In genomic region chrX:101898341-101898740, GRCm38 (mm10) we compare ENCODE assay signal across 13 mouse cellular contexts. TPM values are rescaled to one million over a fixed set of nuclear protein-coding genes. Genes with fewer than 3 reads are reported as not detected.
DNase-seq lines count a peak whose midpoint lies in the region; ATAC-seq and TF ChIP-seq lines count a peak whose summit lies in the region.
"Had no signal": no experiment of that assay in that cellular context is flagged by ENCODE, and none has a peak within 500 bp of the region (broad histone marks: within the 10 kb centered on the region; RNA-seq: fewer than 3 reads in every experiment).

No protein-coding gene starts in this region.

- no peak for TF ChIP-seq CTCF in brain, embryonic 14.5 days (IDR thresholded peaks at IDR 0.05; ENCODE audit: borderline replicate concordance, extremely low read depth, insufficient read depth, insufficient read length)

- no peak for TF ChIP-seq POLR2A in brain, embryonic 14.5 days (IDR thresholded peaks at IDR 0.05; ENCODE audit: borderline replicate concordance, extremely low read depth, insufficient read depth, insufficient read length, poor library complexity, severe bottlenecking)

- no peak overlapping the region for H3K9ac ChIP-seq in forebrain, embryonic 14.5 days (ENCODE audit: low read length)
- no peak overlapping the region for H3K9ac ChIP-seq in forebrain, embryonic 13.5 days
- no peak overlapping the region for H3K9ac ChIP-seq in kidney, embryonic 15.5 days
- H3K9ac ChIP-seq: intestine, embryonic 15.5 days had no signal

- no peak overlapping the region for H3K4me3 ChIP-seq in forebrain, embryonic 14.5 days (ENCODE audit: low read depth, low read length)
- H3K4me3 ChIP-seq in forebrain, embryonic 13.5 days: no peak overlapping the region
- no peak overlapping the region for H3K4me3 ChIP-seq in kidney, embryonic 15.5 days (replicated peaks)
- H3K4me3 ChIP-seq: intestine, embryonic 15.5 days had no signal

- H3K9me3 ChIP-seq in forebrain, embryonic 14.5 days (replicated peaks; ENCODE audit: control insufficient read depth, low read length): no peaks in the 10 kb centered on the region
- no peaks in the 10 kb centered on the region for H3K9me3 ChIP-seq in forebrain, embryonic 13.5 days (replicated peaks)
- H3K9me3 ChIP-seq in kidney, embryonic 15.5 days (replicated peaks): no peaks in the 10 kb centered on the region
- H3K9me3 ChIP-seq: G1E; intestine, embryonic 15.5 days had no signal

- no peak overlapping the region for H3K4me2 ChIP-seq in forebrain, embryonic 14.5 days (ENCODE audit: low read length)
- no peak overlapping the region for H3K4me2 ChIP-seq in forebrain, embryonic 13.5 days
- H3K4me2 ChIP-seq in kidney, embryonic 15.5 days: no peak overlapping the region
- H3K4me2 ChIP-seq: intestine, embryonic 15.5 days had no signal

- no peaks in the 10 kb centered on the region for H3K4me1 ChIP-seq in forebrain, embryonic 14.5 days (ENCODE audit: control insufficient read depth, insufficient read depth, low read length)
- no peaks in the 10 kb centered on the region for H3K4me1 ChIP-seq in forebrain, embryonic 13.5 days
- 0 out of 2 replicates have a peak, but pooled peaks cover 2% of the 10 kb centered on the region for H3K4me1 ChIP-seq in kidney, embryonic 15.5 days
- H3K4me1 ChIP-seq: intestine, embryonic 15.5 days had no signal

- DNase-seq in forebrain, embryonic 14.5 days (ENCODE audit: low spot score): peak; percentile 39
- peak; percentile 43 for DNase-seq in kidney, postnatal 14 days
- peak; percentile 42 for DNase-seq in brain, embryonic 14.5 days (ENCODE audit: low read depth)
- DNase-seq in ovary, postnatal 10 days (ENCODE audit: low spot score): no peak
- no peak for DNase-seq in right cerebral cortex, postnatal 36 days (ENCODE audit: low spot score in 2 of 2)
- DNase-seq: gastrocnemius, postnatal 10 days; lung, postnatal 14 days; thymus, postnatal 36 days had no signal

- no peak; the same call in 1 of the 2 replicates for ATAC-seq in forebrain, embryonic 14.5 days
- no peak for ATAC-seq in forebrain, embryonic 13.5 days
- ATAC-seq in kidney, embryonic 15.5 days (replicated peaks; ENCODE audit: low FRiP score): no peak
- peak; percentile 42; the same call in 1 of the 2 replicates for ATAC-seq in granulocyte monocyte progenitor cell, adult 5-6 weeks (replicated peaks; ENCODE audit: poor library complexity, severe bottlenecking)
- ATAC-seq: intestine, embryonic 15.5 days had no signal

- 70% methylated on average over 4 of the region's 4 CpGs for WGBS in forebrain, embryonic 14.5 days
- 60% methylated on average over 4 of the region's 4 CpGs for WGBS in forebrain, embryonic 13.5 days
- 55% methylated on average over 4 of the region's 4 CpGs for WGBS in kidney, embryonic 15.5 days

- no peaks in the 10 kb centered on the region for H3K27me3 ChIP-seq in forebrain, embryonic 14.5 days (replicated peaks; ENCODE audit: control insufficient read depth, insufficient read depth, low read length)
- H3K27me3 ChIP-seq in forebrain, embryonic 13.5 days: peaks cover 10% of the 10 kb centered on the region
- peaks cover 59% of the 10 kb centered on the region for H3K27me3 ChIP-seq in kidney, embryonic 15.5 days
- H3K27me3 ChIP-seq: intestine, embryonic 15.5 days had no signal

- no peak overlapping the region for H3K27ac ChIP-seq in forebrain, embryonic 14.5 days (ENCODE audit: low read depth, low read length)
- no peak overlapping the region for H3K27ac ChIP-seq in forebrain, embryonic 13.5 days
- no peak overlapping the region for H3K27ac ChIP-seq in kidney, embryonic 15.5 days
- H3K27ac ChIP-seq: intestine, embryonic 15.5 days had no signal

- no peaks in the 10 kb centered on the region for H3K36me3 ChIP-seq in forebrain, embryonic 14.5 days (ENCODE audit: control insufficient read depth, insufficient read depth, low read length)
- no peaks in the 10 kb centered on the region for H3K36me3 ChIP-seq in forebrain, embryonic 13.5 days (ENCODE audit: poor library complexity, severe bottlenecking)
- H3K36me3 ChIP-seq in kidney, embryonic 15.5 days: no peaks in the 10 kb centered on the region
- H3K36me3 ChIP-seq: G1E; intestine, embryonic 15.5 days had no signal

RNA-seq across cellular contexts. Expression of gene Nhsl2, which starts 49.2 kb away (rescaled TPM):
- 3.5 and 4.2 TPM in 2 replicates for polyA plus RNA-seq in forebrain, embryonic 14.5 days (2014; fragmentation: Nextera tagmentation; extraction: Ambion mirVana)
- 6.2 and 7.0 TPM in 2 replicates for polyA plus RNA-seq in forebrain, embryonic 13.5 days (2015; fragmentation: Nextera tagmentation; extraction: Ambion mirVana)
- 12.2 and 12.9 TPM in 2 replicates for polyA plus RNA-seq in kidney, embryonic 15.5 days (2015; fragmentation: Nextera tagmentation; extraction: Ambion mirVana)
- polyA plus RNA-seq in brain, embryonic 14.5 days (2012; rRNA removed): 2.5 and 4.5 TPM in 2 replicates
- 19.5 and 21.0 TPM in 2 replicates for total RNA-seq in granulocyte monocyte progenitor cell, adult 5-6 weeks (2014; fragmentation: Nextera tagmentation)
- 11.0 and 11.3 TPM in 2 replicates for total RNA-seq in granulocyte monocyte progenitor cell, adult 5-6 weeks (2017)

Comparison
In these comparisons a context has a peak if more than half of its experiments do, and no peak if none do; other contexts are left out.
1. DNase-seq: peak in forebrain, embryonic 14.5 days (single experiment), kidney, postnatal 14 days (single experiment) and brain, embryonic 14.5 days (single experiment); none in ovary, postnatal 10 days (single experiment) and right cerebral cortex, postnatal 36 days (0 of 2).